Mouse (Mus musculus) ovary, postnatal 14 days (tissue): ENCODE data around the gene Hist2h2aa1.
"Not testable (repeated sequence)": the region's sequence is repeated elsewhere in the genome, so short reads cannot be mapped to it uniquely, and the experiment has no call there.

Experiments
- DNase-seq: peaks from one replicate; pipeline ENCODE4 v3.0.0; 2022; ENCODE audit warnings: low spot score

The Hist2h2aa1 gene

GRCm38 (mm10) chr3:96245003-96245886 lies at the start of gene Hist2h2aa1:
Gene Hist2h2aa1 (plus strand): TSS chr3:96245497.
- DNase-seq: peak; percentile 69

- DNase-seq: no peak
These were observed 49.5 kb upstream of the Hist2h2aa1 start for GRCm38 (mm10) chr3:96195616-96196313.

GRCm38 (mm10) chr3:96196437-96197128 lies 48.7 kb upstream of the Hist2h2aa1 start:
- DNase-seq: no peak

- DNase-seq: peak; percentile 71
These were observed 48.1 kb upstream of the Hist2h2aa1 start for GRCm38 (mm10) chr3:96197129-96197749.

- no peak for DNase-seq
These were observed 47.1 kb upstream of the Hist2h2aa1 start for GRCm38 (mm10) chr3:96198181-96198580.

GRCm38 (mm10) chr3:96198601-96199251 lies 46.6 kb upstream of the Hist2h2aa1 start:
- DNase-seq: not testable (repeated sequence)

DNA sequence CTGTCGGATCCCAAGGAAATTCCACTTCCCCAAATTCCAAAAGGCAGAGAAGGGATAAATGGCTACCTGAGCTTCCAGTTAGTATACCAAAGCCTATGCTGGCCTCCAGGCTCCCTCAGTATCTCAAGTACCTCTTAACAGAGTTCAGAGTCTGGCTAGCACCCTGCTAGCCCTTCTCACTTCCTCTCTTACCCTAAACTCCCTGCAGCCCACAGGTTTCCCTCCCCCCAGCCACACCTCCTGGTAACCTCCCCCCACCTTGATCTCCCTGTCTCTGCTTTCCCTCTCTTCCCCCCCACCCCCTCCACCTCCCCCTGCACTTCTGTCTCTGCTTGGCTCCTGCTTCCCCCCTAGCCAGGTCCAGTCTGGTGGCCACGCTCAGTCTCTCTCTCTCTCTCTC lies 45.6 kb upstream of the Hist2h2aa1 start:
- no peak for DNase-seq

DNA sequence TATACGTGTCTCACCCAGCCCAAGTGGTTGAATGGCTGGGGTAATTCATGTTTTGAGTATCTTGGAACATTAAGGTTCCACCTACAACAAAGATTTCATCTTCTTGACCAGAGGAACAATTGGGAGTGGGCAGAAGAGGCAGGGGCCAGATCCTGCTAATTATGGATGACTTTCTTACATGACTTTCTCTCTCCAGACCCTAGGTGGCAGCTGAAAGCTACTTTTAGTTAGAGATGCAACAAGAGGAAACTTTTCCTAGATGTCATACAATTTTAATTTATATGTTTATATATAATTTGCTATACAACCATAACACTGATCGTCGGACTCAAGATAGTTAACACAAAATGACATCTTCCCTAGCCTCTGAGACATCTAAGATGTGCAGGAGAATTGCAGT lies 37.5 kb upstream of the Hist2h2aa1 start:
- no peak for DNase-seq

DNA sequence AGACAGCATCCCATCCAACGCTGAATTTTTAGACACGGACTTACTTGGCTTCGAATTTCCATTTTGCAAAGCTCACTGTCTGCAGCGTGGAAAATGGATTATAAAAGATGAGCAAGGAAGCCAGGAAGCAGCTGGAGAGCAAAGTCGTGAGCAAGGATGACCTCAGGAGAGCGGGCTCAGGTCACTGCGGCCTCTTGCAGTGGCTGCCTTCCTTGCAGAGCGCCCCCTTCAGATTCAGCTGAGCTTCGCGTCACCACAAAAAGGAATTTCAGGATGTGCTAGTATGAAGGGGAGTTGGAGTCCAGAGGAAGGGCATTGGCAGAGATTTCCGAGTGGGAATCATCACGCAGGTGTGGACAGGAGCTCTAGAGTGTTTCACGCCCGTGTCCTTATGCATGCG lies 36.1 kb upstream of the Hist2h2aa1 start:
- no peak for DNase-seq

DNA sequence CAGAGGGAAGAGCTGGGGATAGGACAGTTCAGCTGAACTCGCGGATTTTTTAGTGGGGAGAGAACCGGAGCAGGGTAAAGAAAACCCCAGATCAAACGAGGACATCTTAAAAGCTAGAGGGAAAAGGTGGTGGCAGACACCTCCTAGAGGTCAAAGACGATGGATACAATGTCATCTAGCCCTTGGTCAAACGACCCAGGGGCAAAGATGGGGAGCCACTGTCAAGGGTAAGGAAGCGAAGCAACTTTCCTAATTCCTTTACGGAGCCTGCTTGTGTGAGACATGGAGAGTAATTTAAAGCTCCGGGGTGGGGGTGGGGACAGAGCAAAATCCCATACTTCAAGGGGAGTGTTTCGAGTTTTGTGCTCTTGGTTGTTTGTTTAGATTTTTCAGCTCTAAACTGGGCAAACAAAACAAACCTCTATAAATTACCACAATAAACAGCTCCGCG lies 26.1 kb upstream of the Hist2h2aa1 start:
- DNase-seq: no peak

DNA sequence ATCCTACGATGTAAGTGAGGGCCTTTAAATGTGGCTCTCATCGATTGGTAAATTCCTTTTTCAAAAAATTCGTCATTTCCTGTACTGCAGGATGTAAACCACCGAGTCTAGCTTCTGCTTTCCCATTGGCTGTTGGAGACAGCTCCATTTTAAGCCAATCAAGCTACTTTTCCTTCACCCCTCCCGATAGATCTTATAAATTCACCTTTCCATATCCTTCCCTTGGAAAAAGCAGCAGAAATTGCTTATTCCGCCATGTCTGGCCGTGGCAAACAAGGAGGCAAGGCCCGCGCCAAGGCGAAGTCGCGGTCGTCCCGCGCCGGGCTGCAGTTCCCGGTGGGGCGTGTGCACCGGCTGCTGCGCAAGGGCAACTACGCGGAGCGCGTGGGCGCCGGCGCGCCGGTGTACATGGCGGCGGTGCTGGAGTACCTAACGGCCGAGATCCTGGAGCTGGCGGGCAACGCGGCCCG lies 25.6 kb upstream of the Hist2h2aa1 start, which contains the start of the genes Bola1 and Hist2h2ab:
Bola1 (minus strand) TSS at position 49 of the 470 bp plus-strand sequence.
Hist2h2ab (plus strand) TSS at position 205 of the 470 bp plus-strand sequence.
- DNase-seq: peak; percentile 63

GRCm38 (mm10) chr3:96220131-96220764 lies 25.0 kb upstream of the Hist2h2aa1 start:
- DNase-seq: peak; percentile 35

- peak; percentile 79 for DNase-seq
These were observed 24.3 kb upstream of the Hist2h2aa1 start, which contains the start of the genes Hist2h2ac and Hist2h2be for GRCm38 (mm10) chr3:96220765-96221639. Gene Hist2h2ac (minus strand): TSS chr3:96220880. Gene Hist2h2be (plus strand): TSS chr3:96221119.

GRCm38 (mm10) chr3:96221640-96222038 lies 23.7 kb upstream of the Hist2h2aa1 start:
- no peak for DNase-seq

DNA sequence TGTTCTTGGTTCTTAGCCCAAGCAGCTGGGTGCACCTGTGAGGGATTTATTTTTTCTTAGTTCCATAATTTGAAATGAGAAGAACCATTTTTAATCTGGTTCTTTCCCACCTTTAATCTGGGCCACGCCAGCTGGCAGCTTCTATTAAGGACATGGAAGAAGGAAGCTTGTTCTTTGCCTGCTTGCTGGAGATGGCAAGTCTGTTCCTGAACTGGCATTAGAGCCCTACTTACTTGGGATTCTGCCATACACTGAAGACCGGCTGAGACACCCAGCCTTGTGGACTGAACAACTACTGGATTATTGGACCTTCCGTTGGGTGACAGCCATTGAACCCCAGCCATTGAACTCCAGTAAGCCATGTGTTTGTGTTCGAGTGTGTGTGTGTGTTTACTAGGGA lies 22.5 kb upstream of the Hist2h2aa1 start:
- no peak for DNase-seq

DNA sequence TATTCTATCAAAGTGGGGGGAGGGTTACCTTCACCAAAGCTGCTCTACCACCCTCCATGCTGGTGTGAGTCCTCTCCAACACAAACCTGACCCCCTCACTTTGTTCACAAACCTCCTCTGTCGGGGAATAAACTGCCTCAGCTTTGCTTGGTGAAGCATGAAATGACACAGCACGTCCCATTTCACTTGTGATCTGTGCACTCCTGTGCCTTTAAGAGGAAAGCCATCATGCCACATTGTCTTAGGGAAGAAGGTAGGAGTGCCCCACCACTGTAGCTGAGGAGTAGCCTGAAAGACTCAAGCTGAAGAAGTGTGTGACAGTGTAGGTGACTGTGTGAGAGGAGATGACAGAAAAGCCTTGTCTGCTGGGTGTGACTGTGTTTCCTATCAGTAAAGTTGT lies 19.9 kb upstream of the Hist2h2aa1 start:
- DNase-seq: no peak

DNA sequence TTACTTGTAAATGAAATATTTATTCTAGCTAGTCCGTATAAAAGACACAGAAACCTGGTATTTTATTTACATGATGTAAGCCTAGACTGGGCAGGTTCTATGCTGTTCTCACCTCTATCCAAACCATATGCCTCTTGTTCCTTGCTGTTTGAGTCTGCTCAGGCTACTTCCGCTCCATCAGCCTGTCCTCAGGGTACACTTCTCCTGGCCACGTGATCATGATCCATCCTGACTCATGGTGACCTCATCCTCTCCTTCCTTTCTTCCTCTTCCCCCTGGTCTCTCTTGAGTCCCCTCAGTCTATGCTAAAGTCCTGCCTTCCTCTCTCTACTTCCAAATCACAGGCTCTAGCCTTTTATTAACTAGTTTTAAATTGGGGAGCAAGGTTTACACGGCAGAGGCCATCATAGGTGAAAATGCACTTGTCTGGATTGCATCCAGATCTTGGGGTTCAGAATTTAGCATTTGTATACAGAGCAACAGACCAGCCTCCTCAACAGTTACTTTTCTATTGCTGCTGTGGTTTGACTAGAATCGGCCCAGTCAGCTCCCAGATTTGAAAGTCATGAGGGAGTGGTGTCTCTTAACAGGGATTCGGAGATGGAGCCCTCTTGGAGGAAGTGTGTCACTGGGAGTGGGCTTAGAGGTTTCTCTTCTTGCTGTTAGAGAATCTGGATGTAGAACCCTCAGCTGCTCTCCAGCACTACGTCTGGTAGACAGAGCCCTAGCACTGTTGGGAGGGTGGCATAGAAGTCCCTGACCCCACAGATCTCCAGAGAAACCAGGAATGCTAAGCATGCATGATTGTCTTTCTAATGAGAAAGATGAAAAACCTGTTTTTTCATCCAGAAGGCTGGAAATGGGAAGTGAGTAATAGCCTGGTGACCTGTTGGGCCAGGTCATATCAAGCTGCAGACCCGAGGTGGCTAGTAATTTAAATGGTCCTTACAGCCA lies 18.3 kb upstream of the Hist2h2aa1 start:
- DNase-seq: no peak

DNA sequence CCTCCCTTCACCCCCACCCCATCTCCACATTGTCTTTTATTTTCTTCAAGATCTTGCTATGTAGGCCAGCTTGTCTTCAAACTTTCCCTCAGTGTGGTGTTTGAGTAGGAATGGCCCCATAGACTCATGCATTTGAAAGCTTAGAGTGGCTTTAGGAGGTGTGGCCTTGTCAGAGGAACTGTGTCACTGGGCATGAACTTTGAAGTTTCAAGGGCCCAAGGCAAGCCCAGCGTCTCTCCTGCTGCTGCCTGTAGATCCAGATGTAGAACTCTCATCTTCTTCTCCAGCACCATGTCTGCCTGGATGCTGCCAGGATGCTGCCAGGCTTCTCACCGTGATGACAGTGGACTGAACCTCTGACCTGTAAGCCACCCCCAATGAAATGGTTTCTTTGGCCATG lies 16.5 kb upstream of the Hist2h2aa1 start:
- DNase-seq: no peak
